Mouse (Mus musculus) frontal cortex, postnatal 36 days (tissue): Measurements from ENCODE around the gene Mmp20.
A peak's percentile ranks its signal among the peaks of the same experiment; 100 is the strongest.

Experiments
- DNase-seq, 2 experiments: peaks; one replicate each; pipeline ENCODE4 v3.0.0; 2022; ENCODE audit warnings: low spot score in 2 of 2

The Mmp20 gene

GRCm38 (mm10) chr9:7691790-7692189 is 63.8 kb downstream of the Mmp20 start, which contains the start of gene Mmp7:
Gene Mmp7, plus strand, starts transcription at chr9:7692090.
- DNase-seq: no peak

GRCm38 (mm10) chr9:7693961-7694360 is 65.9 kb downstream of the Mmp20 start:
- no peak for DNase-seq

- DNase-seq: no peak
Measured at GRCm38 (mm10) chr9:7695646-7696045, 67.6 kb downstream of the Mmp20 start.

- DNase-seq: no peak
Measured at GRCm38 (mm10) chr9:7708698-7709097, 80.7 kb downstream of the Mmp20 start.

- no peak for DNase-seq
Measured at GRCm38 (mm10) chr9:7711196-7711595, 83.2 kb downstream of the Mmp20 start.

GRCm38 (mm10) chr9:7714062-7714907 is 86.3 kb downstream of the Mmp20 start:
- peak; percentile 22 to 66 for DNase-seq

- DNase-seq: no peak
Measured at GRCm38 (mm10) chr9:7714908-7715175, 86.8 kb downstream of the Mmp20 start.

GRCm38 (mm10) chr9:7721543-7721942 is 93.5 kb downstream of the Mmp20 start:
- DNase-seq: no peak
